Mouse (Mus musculus) adrenal gland, adult 18-20 months (tissue): ENCODE results near the gene Kirrel. TPM values are rescaled to one million over a fixed set of nuclear protein-coding genes. Genes with fewer than 3 reads are reported as not detected.

Experiments used
- DNase-seq, 2 experiments: peaks; one replicate each; pipeline ENCODE4 v3.0.0; 2021 to 2022; ENCODE audit warnings: low spot score in 2 of 2
- long read RNA-seq, 2 experiments: library from polyadenylated mRNA; stranded (forward); transcript quantifications; one replicate each; pipeline ENCODE4 v2.0.0; 2021
- total RNA-seq, 2 experiments: library from RNA; stranded (reverse); gene quantifications; 1 replicate in 1 of 2; 2 replicates in 1 of 2; pipeline ENCODE4 v1.2.3; 2021

Kirrel gene
- 10 to 100 TPM; 11.6 to 13.8 TPM for total RNA-seq
- long read RNA-seq, experiment 1, partial matches to known transcripts, result 0 of 2 reads
- long read RNA-seq, experiment 1, other reads (novel, unspliced or antisense), result 2 of 2 reads
- long read RNA-seq, experiment 2, partial matches to known transcripts, result 0 of 4 reads
- long read RNA-seq, experiment 2, other reads (novel, unspliced or antisense), result 4 of 4 reads

GRCm38 (mm10) chr3:87174096-87174768 is at the start of gene Kirrel:
Kirrel (minus strand) TSS chr3:87174747.
- peak; percentile 74 to 82 for DNase-seq

- DNase-seq, result no peak
Observed at GRCm38 (mm10) chr3:87223636-87224035, 49.1 kb upstream of the Kirrel start.

- DNase-seq, result no peak
Observed at GRCm38 (mm10) chr3:87222346-87222745, 47.8 kb upstream of the Kirrel start.

- DNase-seq, result no peak
Observed at GRCm38 (mm10) chr3:87215176-87215575, 40.6 kb upstream of the Kirrel start.

GRCm38 (mm10) chr3:87214221-87214864 is 39.8 kb upstream of the Kirrel start:
- no peak for DNase-seq

- DNase-seq, result no peak
Observed at GRCm38 (mm10) chr3:87206336-87207075, 32.0 kb upstream of the Kirrel start.

- no peak for DNase-seq
Observed at GRCm38 (mm10) chr3:87196637-87197036, 22.1 kb upstream of the Kirrel start.

GRCm38 (mm10) chr3:87195041-87195440 is 20.5 kb upstream of the Kirrel start:
- no peak for DNase-seq

- no peak for DNase-seq
Observed at GRCm38 (mm10) chr3:87194591-87194990, 20.0 kb upstream of the Kirrel start.

- no peak for DNase-seq
Observed at GRCm38 (mm10) chr3:87193756-87194155, 19.2 kb upstream of the Kirrel start.

GRCm38 (mm10) chr3:87193352-87193751 is 18.8 kb upstream of the Kirrel start:
- DNase-seq, result no peak

GRCm38 (mm10) chr3:87176687-87177086 is 2.1 kb upstream of the Kirrel start:
- no peak for DNase-seq

GRCm38 (mm10) chr3:87175438-87175815 is 880 bp upstream of the Kirrel start:
- no peak for DNase-seq

- no peak for DNase-seq
Observed at GRCm38 (mm10) chr3:87174769-87175437, 356 bp upstream of the Kirrel start.

- DNase-seq, result no peak
Observed at GRCm38 (mm10) chr3:87173486-87174085, 961 bp downstream of the Kirrel start.

GRCm38 (mm10) chr3:87173103-87173444 is 1.5 kb downstream of the Kirrel start:
- DNase-seq, result no peak

GRCm38 (mm10) chr3:87172351-87173102 is 2.0 kb downstream of the Kirrel start:
- peak in 1 of 2 experiments; percentile 29 for DNase-seq

- no peak for DNase-seq
Observed at GRCm38 (mm10) chr3:87171201-87172100, 3.1 kb downstream of the Kirrel start.

GRCm38 (mm10) chr3:87169402-87170015 is 5.0 kb downstream of the Kirrel start:
- no peak for DNase-seq
